Mouse (Mus musculus) frontal cortex, adult (tissue): Measurements from ENCODE around the gene Mbtps2.

Experiments
- ATAC-seq: cut with Nextera tagmentation; 2 replicates; pipeline ENCODE4 v1.9.2; 2017; ENCODE audit warnings: mild to moderate bottlenecking, moderate library complexity, mixed read lengths; ENCODE audit not compliant: low TSS enrichment

Mbtps2 gene

GRCm38 (mm10) chrX:157598186-157598996 lies at the start of gene Mbtps2:
TSS of gene Mbtps2 (minus strand) at chrX:157598715.
- ATAC-seq: peak; percentile 84

- no peak for ATAC-seq
These were observed 47.9 kb upstream of the Mbtps2 start for GRCm38 (mm10) chrX:157646399-157646798.

GRCm38 (mm10) chrX:157644700-157645099 lies 46.2 kb upstream of the Mbtps2 start:
- ATAC-seq: no peak

GRCm38 (mm10) chrX:157644300-157644699 lies 45.8 kb upstream of the Mbtps2 start:
- peak; percentile 86 for ATAC-seq

- no peak for ATAC-seq
These were observed 44.3 kb upstream of the Mbtps2 start for GRCm38 (mm10) chrX:157642856-157643255.

DNA sequence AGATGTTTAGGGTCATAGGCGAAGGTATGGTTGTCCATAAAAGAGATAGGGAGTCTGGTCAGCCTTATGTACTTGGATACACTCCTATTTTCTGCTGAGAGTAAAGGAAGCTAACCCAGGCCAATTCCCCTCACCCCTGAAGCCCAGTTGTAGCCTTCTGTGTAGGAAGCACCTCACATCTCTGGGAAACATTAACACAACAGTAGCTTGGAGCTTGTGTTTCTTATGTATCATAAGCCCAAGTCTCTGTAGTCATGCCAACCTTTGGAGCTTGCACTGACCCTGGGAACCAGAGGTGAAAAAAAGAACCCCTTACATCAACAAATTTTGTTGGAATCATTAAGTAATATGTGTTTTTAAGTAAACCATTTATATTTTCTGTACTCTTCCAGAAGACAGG lies 38.7 kb upstream of the Mbtps2 start:
- ATAC-seq: no peak

DNA sequence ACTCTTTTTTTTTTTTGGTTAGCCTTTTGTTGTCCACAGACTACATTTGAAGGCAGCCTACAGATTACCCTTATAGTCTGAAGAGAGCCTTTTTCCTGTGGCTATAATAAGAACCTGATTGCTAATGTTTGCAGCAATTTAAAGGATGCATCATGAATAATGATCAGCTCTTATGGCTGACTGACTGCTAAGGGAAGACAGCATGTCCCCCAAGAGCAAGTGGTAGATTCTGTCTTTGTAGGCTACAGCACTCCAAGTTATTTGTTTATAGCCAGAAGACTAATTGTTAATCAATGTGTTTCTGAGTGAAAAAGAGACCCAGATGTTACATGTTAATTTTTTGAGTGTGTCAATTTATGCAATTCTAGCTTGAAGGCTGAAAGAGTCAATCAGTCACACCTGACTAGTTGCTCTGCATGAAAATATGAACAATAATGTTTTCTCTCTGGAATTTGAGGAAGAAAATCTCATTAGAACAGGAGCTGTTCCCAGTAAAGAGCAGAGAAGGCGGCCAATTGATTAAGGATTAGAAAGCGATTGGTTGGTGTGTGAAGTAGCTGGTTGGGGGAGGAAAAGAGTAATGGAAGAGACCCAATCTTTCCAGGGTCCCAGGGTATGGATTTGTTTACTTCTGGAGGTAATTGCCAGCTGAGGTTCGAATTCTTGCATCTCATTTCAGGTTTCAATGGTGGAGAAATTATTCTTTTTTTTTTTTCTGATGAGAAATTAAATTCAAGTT lies 35.3 kb upstream of the Mbtps2 start:
- ATAC-seq: no peak

GRCm38 (mm10) chrX:157630341-157630740 lies 31.8 kb upstream of the Mbtps2 start:
- no peak for ATAC-seq

GRCm38 (mm10) chrX:157612894-157613293 lies 14.4 kb upstream of the Mbtps2 start:
- ATAC-seq: peak; percentile 76

DNA sequence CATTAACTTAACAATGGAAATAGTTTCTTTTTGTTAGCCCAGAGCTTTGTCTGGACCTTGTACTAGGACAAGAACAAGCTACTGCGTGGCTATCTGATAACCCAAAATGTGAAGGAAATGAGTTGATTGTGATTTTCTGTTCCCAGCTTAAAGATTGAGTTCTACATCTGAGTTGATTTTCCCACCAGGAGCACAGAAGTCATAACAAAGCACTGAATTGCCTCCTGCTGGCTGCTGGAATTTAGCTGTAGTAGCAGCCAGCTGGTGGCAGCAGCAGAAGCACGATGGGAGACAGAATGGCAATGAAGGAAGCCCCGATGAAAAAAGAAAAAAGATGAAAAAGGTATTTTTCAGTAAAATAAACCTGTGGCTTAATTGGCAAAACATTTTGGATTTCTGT lies 2.9 kb upstream of the Mbtps2 start:
- ATAC-seq: peak; percentile 69

GRCm38 (mm10) chrX:157597585-157598185 lies 830 bp downstream of the Mbtps2 start:
- ATAC-seq: peak; percentile 42

DNA sequence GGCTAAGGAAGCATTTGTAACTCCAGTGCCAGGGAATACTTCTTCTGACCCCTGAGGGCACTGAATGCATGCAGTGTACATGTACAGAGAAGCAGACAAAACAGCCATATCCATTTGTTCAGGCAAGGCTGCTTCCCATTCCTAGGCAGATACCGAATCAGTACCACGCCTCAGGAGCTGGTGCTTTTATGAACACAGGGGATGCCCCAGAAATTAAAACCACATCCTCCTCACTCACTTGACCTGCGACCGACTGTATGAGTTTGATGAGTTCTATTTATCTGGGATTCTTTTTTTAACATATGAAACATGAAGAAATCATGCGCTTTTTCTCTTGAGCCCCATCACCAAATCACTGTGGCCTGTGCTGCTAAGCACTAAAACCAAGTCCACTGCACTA lies 1.7 kb downstream of the Mbtps2 start:
- no peak for ATAC-seq

GRCm38 (mm10) chrX:157595927-157596326 lies 2.6 kb downstream of the Mbtps2 start:
- ATAC-seq: no peak

DNA sequence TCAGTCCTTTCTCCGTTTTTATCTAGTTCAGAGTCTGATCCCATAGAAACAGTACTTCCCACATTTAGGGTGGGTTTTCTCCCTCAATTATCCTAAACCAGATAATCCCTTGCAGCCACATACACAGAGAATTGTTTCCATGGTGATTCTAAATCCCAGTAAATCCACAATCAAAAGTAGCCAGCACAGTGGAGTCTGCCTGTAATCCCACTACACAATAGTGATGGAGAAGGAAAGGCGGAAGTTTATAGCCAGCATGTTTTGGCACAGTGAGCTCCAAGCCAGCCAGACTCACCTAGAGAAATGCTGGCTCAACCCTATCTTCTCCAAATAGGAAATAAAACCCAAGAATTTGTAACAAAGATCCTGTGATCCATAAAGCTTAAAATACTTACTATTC lies 3.9 kb downstream of the Mbtps2 start:
- no peak for ATAC-seq

- ATAC-seq: no peak
These were observed 11.5 kb downstream of the Mbtps2 start for GRCm38 (mm10) chrX:157587001-157587400.

DNA sequence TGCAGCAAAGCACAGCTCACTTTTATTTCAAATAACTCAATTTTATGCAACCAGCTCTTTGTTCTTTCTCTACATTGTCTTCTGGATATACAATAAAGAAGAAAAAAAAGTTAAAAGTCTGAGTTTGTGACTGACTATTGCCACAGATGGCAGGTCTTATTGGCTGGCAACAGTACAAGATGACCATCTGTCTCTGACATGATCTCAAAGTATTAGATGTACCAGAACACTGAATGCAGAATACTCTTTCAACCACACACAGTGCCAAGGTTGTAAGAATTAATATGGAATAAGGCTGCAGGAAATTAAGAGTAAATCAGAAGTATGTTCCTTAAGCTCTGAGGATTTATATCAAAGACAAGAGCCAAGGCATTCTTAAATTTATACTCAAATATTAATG lies 12.1 kb downstream of the Mbtps2 start:
- no peak for ATAC-seq

- ATAC-seq: no peak
These were observed 19.4 kb downstream of the Mbtps2 start for GRCm38 (mm10) chrX:157579108-157579614.

GRCm38 (mm10) chrX:157574683-157575082 lies 23.8 kb downstream of the Mbtps2 start:
- ATAC-seq: no peak

- ATAC-seq: no peak
These were observed 29.7 kb downstream of the Mbtps2 start, which contains the start of gene Yy2 for GRCm38 (mm10) chrX:157568840-157569239. TSS of gene Yy2 (minus strand) at chrX:157568985.

- no peak for ATAC-seq
These were observed 34.7 kb downstream of the Mbtps2 start for GRCm38 (mm10) chrX:157563794-157564193.

DNA sequence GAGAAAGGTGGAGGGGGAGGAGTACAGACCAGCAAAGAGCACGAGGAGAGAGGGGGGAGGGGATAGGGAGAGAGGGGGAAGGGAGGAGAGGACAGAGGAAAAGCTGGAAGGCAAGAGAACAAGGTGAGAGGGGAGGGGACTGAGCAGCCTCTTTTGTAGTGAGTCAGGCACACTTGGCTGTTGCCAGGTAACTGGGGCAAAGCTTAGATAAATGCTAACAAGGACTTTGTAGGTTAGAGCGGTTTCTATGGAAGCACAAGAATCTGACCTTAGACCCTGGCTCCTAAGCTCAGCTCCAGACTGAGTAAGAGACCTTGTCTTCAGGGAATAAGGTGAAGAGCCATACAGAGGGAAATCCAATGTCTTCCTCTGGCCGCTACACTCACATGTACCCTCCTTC lies 51.4 kb downstream of the Mbtps2 start:
- no peak for ATAC-seq

GRCm38 (mm10) chrX:157506400-157506799 lies 92.1 kb downstream of the Mbtps2 start:
- ATAC-seq: no peak
